Mouse (Mus musculus): ENCODE data around the gene Gm42878. TPM values are rescaled to one million over a fixed set of nuclear protein-coding genes. Genes with fewer than 3 reads are reported as not detected.
"Not testable (repeated sequence)": the region's sequence is repeated elsewhere in the genome, so short reads cannot be mapped to it uniquely, and the experiment has no call there.

Gene Gm42878
- polyA plus RNA-seq, 1 experiment from 2014 or later: not detected

DNA sequence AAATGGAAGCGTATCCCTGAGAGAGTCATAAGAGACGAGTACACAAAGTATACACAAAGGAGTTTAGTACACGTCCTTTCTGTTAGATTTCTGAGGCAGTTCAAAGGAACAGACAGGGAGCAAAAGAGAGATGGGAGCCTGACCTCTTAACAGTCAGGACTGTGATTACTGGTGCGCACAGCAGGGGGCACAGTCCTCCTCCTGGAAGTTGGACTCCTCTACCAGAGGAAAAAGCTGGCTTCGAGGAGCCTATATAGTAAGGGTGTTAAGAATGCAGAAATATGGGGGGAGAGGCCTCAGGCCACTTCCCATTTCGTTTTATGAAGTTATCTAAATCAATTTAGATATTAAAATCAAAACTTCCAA, 1.2 kb upstream of the Gm42878 start:
- H3K27ac ChIP-seq (replicated peaks): peak overlapping the region; percentile 99
- peaks cover 28% of the 10 kb centered on the region for H3K4me1 ChIP-seq
- H3K27me3 ChIP-seq (replicated peaks; ENCODE audit: low read depth, poor library complexity, severe bottlenecking): no peaks in the 10 kb centered on the region
- DNase-seq (ENCODE audit: low spot score): peak; percentile 59
- H3K4me3 ChIP-seq: peak overlapping the region; percentile 92
- no peaks in the 10 kb centered on the region for H3K36me3 ChIP-seq (replicated peaks)
- WGBS: 46% methylated on average over 6 of the region's 6 CpGs
- H3K9me3 ChIP-seq: no peaks in the 10 kb centered on the region

DNA sequence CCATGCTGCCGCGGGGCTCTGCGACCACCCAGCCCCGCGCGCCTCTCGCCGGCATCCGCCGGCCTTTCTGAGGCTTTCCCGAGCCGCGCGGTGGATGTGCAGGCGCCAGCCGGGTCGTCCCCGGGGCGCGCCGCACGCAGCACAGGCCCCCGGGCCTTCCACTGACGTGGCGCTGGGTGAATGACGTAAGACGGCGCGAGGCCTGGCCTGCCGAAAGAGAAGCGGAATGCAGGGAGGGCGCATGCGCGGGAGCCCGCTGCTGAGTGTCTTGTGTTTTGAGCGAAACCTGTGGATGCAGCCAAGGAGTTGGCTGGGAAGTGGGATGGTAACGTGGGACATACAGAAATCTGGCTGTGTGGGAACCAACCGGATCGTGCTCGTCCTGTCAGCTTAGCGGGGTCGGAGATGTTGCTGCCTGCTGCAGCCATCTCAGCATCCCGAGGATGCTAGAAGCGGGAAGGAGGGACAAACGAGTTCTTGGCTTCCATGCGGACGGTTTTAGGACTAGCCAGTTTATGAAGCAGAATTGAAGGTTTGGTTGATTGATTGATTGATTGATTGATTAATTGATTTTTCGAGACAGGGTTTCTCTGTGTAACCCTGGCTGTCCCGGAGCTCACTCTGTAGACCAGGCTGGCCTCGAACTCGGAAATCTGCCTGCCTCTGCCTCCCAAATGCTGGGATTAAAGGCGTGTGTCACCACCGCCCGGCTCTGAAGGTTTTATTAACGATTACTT, 679 bp upstream of the Gm42878 start, which contains the start of gene Mapkapk5:
Gene Mapkapk5 (minus strand): TSS at position 113 of the 737 bp plus-strand sequence.
- Histone ChIP-seq H3K27ac (replicated peaks) (peak within 1 kb of the TSS; percentile 99), H3K4me1 (peaks cover 28% of the 10 kb centered on the region), H3K4me3 (peak within 1 kb of the TSS; percentile 92), H3K9me3 (no peaks in the 10 kb centered on the region), H3K27me3 (replicated peaks; ENCODE audit: low read depth, poor library complexity, severe bottlenecking) (no peaks in the 10 kb centered on the region), H3K36me3 (replicated peaks) (0 out of 2 replicates have a peak, but pooled peaks cover 1% of the 10 kb centered on the region)
- 2% methylated on average over 55 of the region's 55 CpGs for WGBS
- DNase-seq (ENCODE audit: low spot score): peak; percentile 98

DNA sequence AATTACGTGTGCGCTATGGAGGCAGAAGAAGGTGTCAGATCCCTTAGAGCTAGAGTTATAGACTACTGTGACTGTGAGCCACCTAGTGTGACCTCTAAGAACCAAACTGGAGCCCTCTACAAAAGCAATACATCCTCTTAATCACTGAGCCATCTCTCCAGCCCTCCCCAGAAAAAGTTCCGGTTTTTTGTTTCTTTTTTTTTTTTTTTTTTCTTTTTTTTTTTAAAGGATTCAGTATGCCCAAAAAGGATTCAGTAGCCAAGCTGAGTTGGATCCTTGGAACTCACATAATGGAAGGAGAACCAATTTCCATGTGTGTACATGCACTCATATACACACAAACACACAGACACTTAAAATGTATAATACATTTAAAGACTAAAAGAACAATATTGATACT, 1.9 kb downstream of the Gm42878 start:
- 81% methylated on average over 3 of the region's 3 CpGs for WGBS

DNA sequence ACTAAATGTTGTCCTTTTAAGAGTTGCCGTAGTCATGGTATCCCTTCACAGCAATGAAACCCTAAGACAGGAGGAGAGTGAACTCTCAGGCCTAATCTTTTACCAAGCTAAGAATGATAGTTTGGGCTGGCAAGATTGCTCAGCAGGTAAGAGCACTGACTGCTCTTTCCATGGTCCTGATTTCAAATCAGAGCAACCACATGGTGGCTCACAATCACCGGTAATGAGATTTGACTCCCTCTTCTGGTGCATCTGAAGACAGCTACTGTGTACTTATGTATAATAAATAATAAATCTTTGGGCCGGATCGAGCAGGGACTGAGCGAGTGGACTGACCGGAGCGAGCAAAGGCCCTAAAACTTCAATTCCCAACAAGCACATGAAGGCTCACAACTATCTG, 4.0 kb downstream of the Gm42878 start:
- peaks cover 22% of the 10 kb centered on the region for H3K4me1 ChIP-seq
- H3K27ac ChIP-seq (replicated peaks): no peak overlapping the region
- H3K36me3 ChIP-seq (replicated peaks): peaks cover 45% of the 10 kb centered on the region
- no peak for DNase-seq (ENCODE audit: low spot score)
- 91% methylated on average over 7 of the region's 7 CpGs for WGBS
- no peak overlapping the region for H3K4me3 ChIP-seq
- H3K9me3 ChIP-seq: no peaks in the 10 kb centered on the region
- no peaks in the 10 kb centered on the region for H3K27me3 ChIP-seq (replicated peaks; ENCODE audit: low read depth, poor library complexity, severe bottlenecking)

More for the DNA sequence above, 1.9 kb downstream of the Gm42878 start:
- H3K4me1 ChIP-seq: peaks cover 28% of the 10 kb centered on the region
- no peak overlapping the region for H3K27ac ChIP-seq (replicated peaks)
- H3K36me3 ChIP-seq (replicated peaks): peaks cover 23% of the 10 kb centered on the region
- H3K9me3 ChIP-seq: no peaks in the 10 kb centered on the region
- H3K4me3 ChIP-seq: no peak overlapping the region
- no peak for DNase-seq (ENCODE audit: low spot score)
- H3K27me3 ChIP-seq (replicated peaks; ENCODE audit: low read depth, poor library complexity, severe bottlenecking): no peaks in the 10 kb centered on the region

DNA sequence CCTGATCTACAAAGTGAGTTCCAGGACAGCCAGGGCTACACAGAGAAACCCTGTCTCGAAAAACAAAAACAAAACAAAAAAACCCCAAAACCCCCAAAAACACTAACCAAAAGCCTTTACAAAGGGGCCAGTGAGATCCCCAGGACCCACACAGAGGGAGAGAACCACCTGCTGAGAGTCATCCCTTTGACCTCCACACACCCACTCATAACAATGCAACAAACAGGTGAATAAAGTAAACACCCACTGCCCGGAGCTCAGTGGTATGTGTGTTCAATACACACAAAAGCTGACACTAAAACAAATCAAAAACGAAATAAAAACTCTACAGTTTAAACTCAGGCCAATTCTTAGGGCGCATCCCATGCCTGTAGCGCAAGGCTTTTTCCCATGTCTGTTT, 5.2 kb downstream of the Gm42878 start:
- DNase-seq (ENCODE audit: low spot score): no peak
- WGBS: 92% methylated on average over 5 of the region's 5 CpGs
- no peaks in the 10 kb centered on the region for H3K9me3 ChIP-seq
- peaks cover 22% of the 10 kb centered on the region for H3K4me1 ChIP-seq
- H3K4me3 ChIP-seq: no peak overlapping the region
- H3K27ac ChIP-seq (replicated peaks): no peak overlapping the region
- peaks cover 56% of the 10 kb centered on the region for H3K36me3 ChIP-seq (replicated peaks)
- H3K27me3 ChIP-seq (replicated peaks; ENCODE audit: low read depth, poor library complexity, severe bottlenecking): no peaks in the 10 kb centered on the region

DNA sequence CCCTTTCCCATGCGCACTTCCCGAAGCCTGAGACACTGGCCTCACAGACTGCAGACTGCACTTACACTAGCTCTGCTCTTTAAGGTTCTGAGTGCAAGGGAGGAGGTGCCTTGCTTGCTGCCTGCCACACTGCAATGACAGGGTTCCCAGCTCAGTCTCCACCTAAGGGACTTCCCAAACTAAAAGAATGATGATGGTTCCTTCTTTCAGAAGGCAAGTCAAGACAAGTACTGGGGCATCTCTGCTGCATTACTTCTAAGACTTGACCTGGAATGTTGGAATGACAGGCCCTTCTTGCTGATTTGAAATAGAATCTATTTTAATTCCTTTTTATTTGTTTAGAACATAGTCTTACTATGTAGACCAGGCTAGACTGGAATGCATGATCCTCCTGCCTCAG, 7.7 kb downstream of the Gm42878 start:
- Histone ChIP-seq H3K36me3 (replicated peaks) (peaks cover 79% of the 10 kb centered on the region), H3K4me1 (peaks cover 5% of the 10 kb centered on the region; the same call in 1 of the 2 replicates), H3K4me3 (no peak overlapping the region), H3K27me3 (replicated peaks; ENCODE audit: low read depth, poor library complexity, severe bottlenecking) (no peaks in the 10 kb centered on the region), H3K9me3 (no peaks in the 10 kb centered on the region), H3K27ac (replicated peaks) (no peak overlapping the region)
- 83% methylated on average over 2 of the region's 2 CpGs for WGBS
- DNase-seq (ENCODE audit: low spot score): no peak

DNA sequence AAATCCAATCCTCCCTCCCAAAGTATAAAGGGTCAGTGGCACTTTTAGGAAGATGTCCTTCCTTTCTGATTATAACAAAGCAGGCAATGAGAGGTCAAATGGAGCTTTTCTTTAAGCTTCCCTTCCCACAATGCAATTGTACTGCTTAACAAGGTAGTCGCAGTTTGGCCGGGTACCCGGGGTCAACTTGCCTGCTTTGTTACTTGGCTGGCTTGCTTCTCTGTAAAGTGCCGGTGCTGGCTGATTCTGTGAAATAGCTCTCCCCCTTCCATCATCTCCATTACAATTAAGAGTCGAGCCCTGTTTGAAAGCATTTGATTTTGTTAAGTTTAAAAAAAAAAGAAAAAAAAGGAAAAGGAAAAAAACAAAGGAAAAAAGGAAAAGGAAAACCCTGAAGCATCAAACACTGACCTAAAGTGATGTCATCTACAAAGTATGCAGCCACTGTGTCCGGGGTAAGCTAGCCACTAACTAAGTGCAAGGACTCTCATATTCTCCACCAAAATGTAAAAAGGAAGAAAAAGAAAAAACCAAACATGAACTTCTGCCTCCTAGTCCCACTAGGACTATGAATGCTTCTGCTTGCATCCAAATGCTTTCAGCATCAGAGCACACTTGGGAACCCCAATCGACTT, 8.2 kb downstream of the Gm42878 start:
- H3K36me3 ChIP-seq (replicated peaks): peaks cover 85% of the 10 kb centered on the region
- DNase-seq (ENCODE audit: low spot score): no peak
- 82% methylated on average over 7 of the region's 7 CpGs for WGBS
- no peak overlapping the region for H3K27ac ChIP-seq (replicated peaks)
- H3K27me3 ChIP-seq (replicated peaks; ENCODE audit: low read depth, poor library complexity, severe bottlenecking): no peaks in the 10 kb centered on the region
- H3K4me1 ChIP-seq: no peaks in the 10 kb centered on the region
- no peaks in the 10 kb centered on the region for H3K9me3 ChIP-seq
- H3K4me3 ChIP-seq: no peak overlapping the region

DNA sequence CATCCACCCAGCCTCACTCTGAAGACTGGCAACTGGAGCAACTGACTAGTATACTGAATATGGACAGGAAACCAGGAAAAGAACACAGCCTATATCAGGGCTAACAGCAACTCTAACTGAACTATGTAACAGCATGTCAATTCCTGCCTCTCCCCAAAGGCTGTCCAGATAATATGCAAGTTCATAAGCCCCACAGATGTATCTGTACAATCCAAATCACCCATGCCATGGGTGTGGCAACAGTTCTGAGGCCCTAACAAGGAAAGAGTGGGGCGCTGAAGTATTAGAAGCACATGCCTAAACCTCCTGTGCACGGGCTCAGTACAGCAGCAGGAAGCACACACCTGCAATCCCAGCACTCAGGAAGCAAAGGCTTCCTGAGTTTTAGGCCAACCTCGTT, 10.2 kb downstream of the Gm42878 start:
- no peak overlapping the region for H3K4me3 ChIP-seq
- no peak for DNase-seq (ENCODE audit: low spot score)
- H3K27ac ChIP-seq (replicated peaks): no peak overlapping the region
- WGBS: 91% methylated on average over 3 of the region's 3 CpGs
- no peaks in the 10 kb centered on the region for H3K4me1 ChIP-seq
- H3K9me3 ChIP-seq: no peaks in the 10 kb centered on the region
- no peaks in the 10 kb centered on the region for H3K27me3 ChIP-seq (replicated peaks; ENCODE audit: low read depth, poor library complexity, severe bottlenecking)
- H3K36me3 ChIP-seq (replicated peaks): peaks cover 97% of the 10 kb centered on the region

DNA sequence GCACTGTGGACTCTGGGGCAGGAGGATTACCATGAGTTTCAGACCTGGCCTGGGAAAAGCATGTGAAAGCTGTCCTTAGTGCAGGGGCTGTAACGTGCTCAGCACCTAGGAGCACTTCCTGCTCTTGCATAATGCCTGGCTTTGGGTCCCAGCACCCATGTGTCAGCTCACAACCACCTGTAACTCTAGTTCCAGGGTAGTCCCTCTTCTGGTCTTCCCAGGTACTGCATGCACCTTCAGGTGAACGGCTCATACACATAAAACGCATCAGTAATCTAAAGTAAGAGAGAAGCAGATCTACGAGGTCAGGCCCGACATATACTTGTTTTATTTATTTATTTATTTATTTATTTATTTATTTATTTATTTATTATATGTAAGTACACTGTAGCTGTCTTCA, 10.8 kb downstream of the Gm42878 start:
- Histone ChIP-seq H3K4me1 (no peaks in the 10 kb centered on the region), H3K27me3 (replicated peaks; ENCODE audit: low read depth, poor library complexity, severe bottlenecking) (no peaks in the 10 kb centered on the region), H3K36me3 (replicated peaks) (peaks cover 98% of the 10 kb centered on the region), H3K9me3 (no peaks in the 10 kb centered on the region), H3K27ac (replicated peaks) (no peak overlapping the region), H3K4me3 (no peak overlapping the region)
- 92% methylated on average over 5 of the region's 5 CpGs for WGBS
- peak; percentile 25 for DNase-seq (ENCODE audit: low spot score)

DNA sequence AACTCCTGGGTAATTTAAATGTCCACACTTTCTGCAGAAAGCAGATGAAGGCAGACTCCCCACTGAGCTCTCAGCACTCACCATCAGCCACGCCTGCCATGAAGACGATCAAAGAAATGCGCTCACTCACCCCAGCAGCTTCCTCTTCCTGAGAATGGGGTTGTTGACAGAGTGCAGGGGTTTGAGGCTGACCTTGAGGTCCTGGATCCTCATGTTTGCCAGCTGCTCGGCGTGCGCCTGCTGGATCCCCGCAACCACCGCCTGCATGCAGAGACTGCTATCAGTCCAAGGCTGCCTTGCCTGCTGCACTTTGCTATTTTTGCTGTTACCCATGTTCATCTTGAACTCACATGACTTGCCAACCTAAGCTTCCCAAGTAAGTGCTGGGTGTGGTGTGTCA, 18.3 kb downstream of the Gm42878 start:
- 84% methylated on average over 8 of the region's 8 CpGs for WGBS
- no peaks in the 10 kb centered on the region for H3K9me3 ChIP-seq
- H3K4me1 ChIP-seq: no peaks in the 10 kb centered on the region
- H3K27ac ChIP-seq (replicated peaks): no peak overlapping the region
- no peak overlapping the region for H3K4me3 ChIP-seq
- no peaks in the 10 kb centered on the region for H3K27me3 ChIP-seq (replicated peaks; ENCODE audit: low read depth, poor library complexity, severe bottlenecking)
- peaks cover 93% of the 10 kb centered on the region for H3K36me3 ChIP-seq (replicated peaks)
- DNase-seq (ENCODE audit: low spot score): no peak

DNA sequence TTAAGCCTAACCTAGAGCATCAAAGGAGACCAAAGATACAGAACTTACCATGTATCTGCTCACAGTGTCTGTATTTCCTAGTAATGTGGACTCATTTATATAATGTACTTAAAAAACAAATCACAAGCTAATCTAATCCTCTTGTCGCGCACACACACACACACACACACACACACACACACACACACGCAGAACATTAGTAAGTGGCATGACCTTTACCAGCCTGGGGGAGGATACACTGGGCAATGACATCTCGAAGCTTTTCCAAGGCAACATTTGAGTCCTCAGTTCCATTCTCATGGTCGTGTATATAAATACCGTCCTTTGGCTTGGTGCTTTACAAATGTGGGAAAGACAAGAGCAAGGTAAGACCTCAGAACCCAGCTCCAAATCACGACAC, 18.8 kb downstream of the Gm42878 start:
- 93% methylated on average over 7 of the region's 7 CpGs for WGBS
- H3K27ac ChIP-seq (replicated peaks): no peak overlapping the region
- no peaks in the 10 kb centered on the region for H3K9me3 ChIP-seq
- no peaks in the 10 kb centered on the region for H3K4me1 ChIP-seq
- no peaks in the 10 kb centered on the region for H3K27me3 ChIP-seq (replicated peaks; ENCODE audit: low read depth, poor library complexity, severe bottlenecking)
- H3K36me3 ChIP-seq (replicated peaks): peaks cover 93% of the 10 kb centered on the region
- no peak overlapping the region for H3K4me3 ChIP-seq
- DNase-seq (ENCODE audit: low spot score): no peak

DNA sequence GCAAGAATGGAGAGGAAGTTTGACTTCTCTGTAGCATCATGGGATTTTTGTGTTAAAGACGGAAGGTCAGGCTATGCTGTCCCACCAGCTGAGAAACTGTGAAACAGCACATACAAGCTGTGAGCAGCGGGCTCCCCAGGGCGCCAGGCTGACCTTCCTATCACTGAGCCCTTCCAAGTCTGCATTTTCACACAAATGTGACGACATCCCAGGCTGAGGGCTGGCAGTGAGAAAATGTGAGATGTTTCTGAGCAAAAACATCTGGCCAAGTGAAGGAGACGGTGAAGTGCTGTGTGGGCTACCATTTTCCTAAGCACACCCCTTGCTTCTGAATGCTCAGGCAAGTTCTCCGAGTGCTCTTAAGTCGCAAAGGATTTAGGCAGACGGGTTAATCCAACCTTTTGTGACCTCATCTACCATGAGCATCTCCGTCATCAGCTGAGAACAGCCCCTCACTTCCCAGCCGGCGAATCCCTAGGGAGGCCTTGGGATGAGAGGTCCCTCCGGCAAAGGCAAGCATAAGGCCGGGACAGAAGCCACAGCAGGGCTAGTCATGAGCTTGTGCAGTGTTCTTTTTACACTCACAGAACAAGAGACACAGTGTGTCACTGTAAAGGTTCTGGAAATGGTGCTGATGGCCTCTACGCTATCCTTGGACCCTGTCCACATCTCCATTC, 19.4 kb downstream of the Gm42878 start:
- Histone ChIP-seq H3K9me3 (no peaks in the 10 kb centered on the region), H3K27me3 (replicated peaks; ENCODE audit: low read depth, poor library complexity, severe bottlenecking) (no peaks in the 10 kb centered on the region), H3K36me3 (replicated peaks) (peaks cover 93% of the 10 kb centered on the region), H3K27ac (replicated peaks) (no peak overlapping the region), H3K4me1 (no peaks in the 10 kb centered on the region), H3K4me3 (no peak overlapping the region)
- DNase-seq (ENCODE audit: low spot score): no peak
- WGBS: 89% methylated on average over 14 of the region's 14 CpGs

DNA sequence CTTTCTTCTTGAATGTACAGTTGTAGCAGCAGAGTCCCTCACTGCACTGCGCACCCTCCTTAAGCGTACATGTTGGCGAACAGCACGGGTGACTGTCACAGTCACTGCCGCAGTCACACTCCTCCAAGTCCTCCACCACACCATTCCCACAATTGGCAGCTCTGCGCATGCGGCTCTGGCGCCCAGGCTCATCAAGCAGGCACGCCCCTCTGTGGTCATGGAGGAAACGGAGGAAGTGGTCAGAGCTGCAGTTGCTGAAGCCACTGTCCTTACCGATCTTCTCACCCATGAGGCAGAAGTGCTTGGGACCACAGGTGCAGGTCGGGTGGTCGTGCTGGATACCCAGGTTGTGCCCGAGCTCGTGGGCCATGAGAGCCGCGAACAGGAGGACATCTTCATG, 25.5 kb downstream of the Gm42878 start:
- not testable (repeated sequence) for DNase-seq (ENCODE audit: low spot score); H3K27me3 ChIP-seq (replicated peaks; ENCODE audit: low read depth, poor library complexity, severe bottlenecking); H3K4me1 ChIP-seq; H3K9me3 ChIP-seq; H3K27ac ChIP-seq (replicated peaks); H3K4me3 ChIP-seq
- peaks cover 75% of the 10 kb centered on the region for H3K36me3 ChIP-seq (replicated peaks)
- 97% methylated on average over 11 of the region's 17 CpGs for WGBS
